Mouse (Mus musculus) thymus, postnatal 10 days (tissue): ENCODE results near the gene Olfr155.

ENCODE experiments used
- DNase-seq, 2 experiments: peaks; one replicate each; pipeline ENCODE4 v3.0.0; 2021; ENCODE audit warnings: low spot score in 2 of 2

Olfr155 gene

DNA sequence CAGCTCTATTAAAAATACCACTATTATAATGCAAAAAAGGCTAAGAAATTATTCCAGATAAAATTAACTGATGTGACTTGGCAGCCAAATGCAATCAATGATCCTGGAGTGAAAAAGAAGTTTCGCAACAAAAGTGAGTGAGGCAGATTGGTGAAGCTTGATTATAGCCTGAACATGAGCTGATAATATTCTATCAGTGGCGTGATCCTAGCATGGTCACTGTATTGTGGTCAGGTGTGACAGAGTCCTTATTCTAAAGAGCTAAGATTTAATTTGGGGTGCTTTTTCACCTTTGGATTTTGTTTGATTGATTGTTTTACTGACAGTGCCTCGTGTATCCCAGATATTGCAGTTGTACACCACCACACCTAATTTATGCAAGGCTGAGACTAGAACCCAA, 39.9 kb downstream of the Olfr155 start:
- no peak for DNase-seq

- DNase-seq = no peak
Measured at GRCm38 (mm10) chr4:43897209-43897608, 45.8 kb downstream of the Olfr155 start.

GRCm38 (mm10) chr4:43899197-43899596, 47.8 kb downstream of the Olfr155 start:
- no peak for DNase-seq

- peak in 1 of 2 experiments; percentile 41 for DNase-seq
Measured at GRCm38 (mm10) chr4:43903690-43904089, 52.3 kb downstream of the Olfr155 start.

DNA sequence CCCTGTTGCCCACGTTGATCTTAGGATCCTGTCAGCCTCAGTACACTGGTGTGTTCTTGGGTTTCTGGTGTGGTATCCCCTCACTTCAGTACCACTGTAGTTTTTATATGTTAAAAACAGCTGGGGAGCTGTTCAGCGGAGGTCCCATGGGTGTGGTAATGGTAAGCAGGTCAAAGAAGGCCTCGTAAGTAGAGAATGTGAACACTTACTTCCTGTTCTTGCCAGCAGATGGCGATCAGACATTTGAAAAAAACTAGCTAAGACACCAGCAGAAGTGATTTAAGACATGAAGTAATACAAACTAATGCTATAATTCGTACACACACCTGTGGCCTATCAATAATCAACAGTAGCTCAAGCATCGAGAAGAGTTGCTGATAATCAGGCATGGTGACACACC, 55.1 kb downstream of the Olfr155 start:
- peak; percentile 49 to 65 for DNase-seq
